Mouse (Mus musculus): ENCODE results near the gene Mmrn2.
"Not testable (repeated sequence)": the region's sequence is repeated elsewhere in the genome, so short reads cannot be mapped to it uniquely, and the experiment has no call there.

Gene Mmrn2

GRCm38 (mm10) chr14:34362726-34363445, 12.4 kb upstream of the Mmrn2 start:
- peak; percentile 39 for DNase-seq

- DNase-seq = peak; percentile 20
Measured at GRCm38 (mm10) chr14:34363490-34364253, 11.6 kb upstream of the Mmrn2 start.

DNA sequence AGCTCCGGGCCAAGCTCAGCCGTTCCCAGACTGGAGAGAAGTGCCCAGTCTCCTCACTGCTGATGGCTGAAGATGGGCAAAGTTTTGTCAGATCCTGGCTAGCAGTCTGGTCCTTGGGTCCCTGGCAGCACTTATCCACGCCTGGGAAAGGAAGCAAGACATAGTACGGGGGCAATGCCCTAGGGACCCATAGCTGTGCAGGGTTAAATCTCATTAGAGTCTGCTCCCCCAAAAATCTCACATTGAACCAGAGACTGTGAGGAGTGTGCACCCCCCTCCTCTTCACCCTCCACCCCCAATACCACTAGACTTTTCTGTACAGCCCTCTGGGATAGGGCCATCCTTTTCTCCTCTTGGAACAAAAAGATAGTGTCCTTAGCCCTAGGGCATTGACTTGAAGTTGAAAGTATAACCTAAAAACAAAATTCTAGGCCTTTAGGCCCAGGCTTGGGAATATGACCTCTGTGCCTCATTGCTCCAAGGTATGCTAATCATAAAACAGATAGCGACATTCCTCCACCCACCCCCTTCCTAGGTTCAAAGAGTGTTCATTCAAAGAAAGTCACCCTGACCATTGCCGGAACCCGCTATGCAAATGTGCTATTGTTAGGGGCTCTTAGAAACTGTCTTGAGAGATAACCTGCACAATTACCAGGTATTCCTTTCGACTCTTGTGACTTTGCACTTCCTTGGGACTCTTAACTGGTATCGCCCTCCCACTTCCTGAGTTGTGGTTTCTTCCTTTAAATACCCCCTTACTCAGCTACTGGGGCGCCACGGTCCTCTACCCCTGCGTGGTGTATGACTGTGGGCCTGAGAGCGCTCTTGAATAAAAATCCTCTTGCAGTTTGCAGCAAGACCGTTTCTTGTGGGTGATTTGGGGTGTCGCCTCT, 10.8 kb upstream of the Mmrn2 start:
- not testable (repeated sequence) for DNase-seq

- DNase-seq = no peak
Measured at GRCm38 (mm10) chr14:34365147-34365507, 10.1 kb upstream of the Mmrn2 start.

DNA sequence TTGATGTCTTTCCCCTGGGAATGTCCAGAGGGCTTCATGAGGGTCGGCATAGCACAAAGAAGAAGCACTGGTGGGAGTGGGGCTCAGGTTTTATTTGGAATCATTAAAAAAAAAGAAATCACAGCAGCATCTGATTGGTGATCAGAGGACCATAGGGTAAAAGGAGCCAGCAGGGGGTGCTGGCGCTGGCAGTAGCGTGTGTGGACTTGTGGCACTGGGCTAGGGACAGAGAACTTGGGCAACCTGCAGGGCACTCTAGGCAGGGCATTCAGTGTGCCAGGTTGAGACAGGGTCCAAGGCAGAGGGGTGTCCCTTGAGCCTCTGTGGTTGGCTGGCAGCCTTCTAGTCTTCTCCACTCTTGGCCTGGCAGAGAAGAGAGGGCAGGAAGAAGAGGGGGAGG, 5.1 kb upstream of the Mmrn2 start:
- no peak for DNase-seq

- no peak for DNase-seq
Measured at GRCm38 (mm10) chr14:34370921-34371320, 4.3 kb upstream of the Mmrn2 start.

- DNase-seq = no peak
Measured at GRCm38 (mm10) chr14:34371763-34372162, 3.5 kb upstream of the Mmrn2 start.

DNA sequence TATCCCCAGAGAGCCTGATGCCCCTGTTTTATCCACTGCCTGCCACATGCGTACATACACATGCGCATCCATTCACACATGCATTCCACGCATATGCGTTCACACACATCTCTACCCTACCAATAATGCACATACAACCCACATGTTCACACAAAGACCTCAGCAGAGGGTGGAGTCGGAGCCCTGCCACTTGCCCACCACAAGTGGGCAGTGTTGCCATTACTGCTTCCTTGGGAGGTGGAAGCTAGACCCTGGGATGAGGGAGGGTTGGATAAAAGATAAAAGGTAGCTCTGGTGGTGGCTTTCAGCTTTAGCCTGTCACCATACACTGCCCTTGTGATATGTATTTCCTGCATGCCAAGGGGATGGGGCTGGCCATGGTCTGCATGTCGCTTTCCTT, 2.6 kb upstream of the Mmrn2 start:
- DNase-seq = peak; percentile 21

DNA sequence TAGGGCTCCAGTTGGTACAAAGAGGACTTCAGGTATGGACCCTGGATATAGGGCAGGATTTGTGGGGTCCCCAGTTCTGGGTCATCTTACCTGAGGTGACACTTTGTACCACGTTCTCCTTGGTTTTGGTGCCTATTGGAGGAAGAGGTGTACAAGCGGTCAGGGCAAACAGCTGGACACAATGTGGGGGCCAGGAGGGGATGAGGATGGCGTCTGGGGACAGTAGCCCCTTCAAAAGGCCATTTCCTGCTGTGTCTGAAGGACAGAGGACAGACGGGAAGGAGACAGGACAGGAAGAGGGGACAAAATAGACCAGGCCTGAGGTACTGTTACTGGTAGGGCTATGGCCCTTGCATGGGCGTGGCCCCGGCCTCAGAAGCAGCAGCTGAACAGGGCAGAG, 1.7 kb upstream of the Mmrn2 start:
- no peak for DNase-seq

GRCm38 (mm10) chr14:34374577-34374976, 688 bp upstream of the Mmrn2 start, which contains the start of gene Sncg:
TSS of gene Sncg (minus strand) at chr14:34374789.
- no peak for DNase-seq

DNA sequence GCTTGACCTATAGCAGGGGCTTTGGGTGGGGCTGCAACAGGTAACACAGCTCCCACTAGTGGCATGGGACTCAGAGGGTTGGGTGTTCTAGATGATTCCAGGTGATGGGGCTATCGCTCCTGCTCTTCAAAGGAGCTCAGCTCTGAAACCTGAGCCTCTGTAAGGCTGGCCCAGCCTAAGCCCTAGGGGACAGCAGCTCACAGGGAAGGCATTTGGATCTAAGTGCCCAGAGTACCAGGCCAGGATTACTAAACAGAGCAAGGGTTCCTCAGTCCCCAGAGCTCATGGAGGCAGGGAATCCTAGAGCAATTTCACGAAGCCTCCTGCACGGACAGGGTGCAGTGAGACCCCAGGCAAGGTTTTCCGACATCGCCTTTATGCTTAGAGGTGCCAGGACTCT, 676 bp downstream of the Mmrn2 start:
- DNase-seq = no peak

GRCm38 (mm10) chr14:34377121-34377520, 1.9 kb downstream of the Mmrn2 start:
- DNase-seq = no peak

DNA sequence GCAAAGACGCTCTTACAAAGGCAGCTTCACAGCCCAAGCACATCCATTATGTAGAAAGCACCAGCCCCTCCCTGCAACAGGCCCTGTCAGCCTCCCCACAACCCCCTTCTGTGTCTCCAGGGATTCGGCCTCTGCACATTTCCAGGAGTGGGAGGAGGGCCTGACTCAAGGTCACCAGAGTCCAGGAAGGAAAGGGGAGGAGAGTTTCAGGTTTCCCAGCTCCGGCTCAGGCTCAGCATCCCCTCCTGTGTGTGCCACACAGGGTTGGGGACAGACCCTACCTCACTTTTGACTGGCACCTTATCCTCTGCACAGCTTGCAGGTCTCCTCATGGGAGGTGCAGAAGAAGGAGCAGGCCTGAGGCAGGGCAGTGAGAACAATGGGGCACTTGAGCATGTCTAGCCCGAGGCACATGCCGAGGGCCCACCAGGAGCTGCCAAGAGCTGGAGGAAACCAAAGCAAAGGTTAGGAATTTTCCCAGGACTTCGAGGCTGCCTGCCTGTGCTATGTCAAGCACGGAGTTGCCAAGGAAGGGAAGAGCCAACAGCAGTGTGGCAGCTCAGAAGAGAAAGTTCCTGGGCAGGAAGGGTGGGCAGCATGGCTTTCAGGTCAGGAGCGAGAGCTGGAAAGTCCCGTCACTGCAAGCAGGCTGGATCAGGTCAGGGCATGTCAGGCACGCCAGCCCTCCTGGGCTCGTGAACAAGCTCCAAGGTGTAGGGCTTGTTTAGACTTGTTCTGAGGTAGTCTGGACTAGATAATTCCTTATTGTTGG, 3.5 kb downstream of the Mmrn2 start:
- DNase-seq = no peak

DNA sequence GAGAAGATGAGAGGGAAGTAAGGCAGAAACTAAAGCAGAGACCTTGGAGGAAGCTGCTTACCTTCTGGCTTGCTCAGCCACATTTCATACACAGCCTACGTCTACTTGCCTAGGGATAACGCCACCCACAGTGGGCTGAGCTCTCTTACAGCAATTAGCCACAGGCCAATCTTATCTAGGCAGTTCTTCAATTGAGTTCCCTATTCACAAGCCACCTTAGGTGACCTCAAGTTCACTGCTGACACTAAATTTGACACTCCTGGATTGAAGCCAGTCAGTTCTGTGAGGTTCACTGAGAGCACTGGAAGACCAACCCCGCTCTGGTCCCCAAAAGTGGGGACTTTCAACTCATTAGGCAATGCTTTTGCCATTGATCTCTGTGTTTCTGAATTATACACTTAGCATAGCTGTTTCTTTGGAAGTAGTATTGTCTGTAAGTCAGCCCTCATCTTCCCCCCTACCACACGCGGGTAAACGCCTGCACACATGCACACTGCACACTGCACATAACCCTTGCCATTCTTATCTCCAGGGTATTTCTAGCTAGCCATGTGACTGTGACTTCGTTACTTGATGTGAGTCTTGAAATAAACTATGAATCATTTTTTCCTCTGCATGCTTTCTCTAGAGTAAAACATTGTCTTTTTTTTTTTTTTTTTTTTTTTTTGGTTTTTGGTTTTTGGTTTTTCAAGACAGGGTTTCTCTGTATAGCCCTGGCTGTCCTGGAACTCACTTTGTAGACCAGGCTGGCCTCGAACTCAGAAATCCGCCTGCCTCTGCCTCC, 7.8 kb downstream of the Mmrn2 start:
- no peak for DNase-seq

DNA sequence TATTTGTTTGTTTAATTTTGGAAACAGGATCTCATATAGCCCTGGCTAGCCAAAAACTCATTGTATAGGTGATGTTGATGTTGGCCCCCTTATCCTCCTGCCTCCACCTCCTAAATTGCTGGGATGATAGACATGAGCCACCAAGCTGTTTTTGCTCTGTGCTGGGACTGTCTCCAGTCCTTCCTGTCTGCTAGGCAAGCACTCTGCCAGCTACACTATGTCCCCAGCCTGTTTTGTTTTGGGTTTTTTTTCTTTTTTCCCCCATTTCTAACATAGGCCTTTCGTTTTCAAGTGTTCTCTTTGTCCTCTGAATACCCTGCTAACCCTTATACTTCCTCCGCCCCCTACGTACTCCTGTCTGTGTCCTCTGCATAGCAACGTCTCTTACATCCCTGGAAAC, 18.0 kb downstream of the Mmrn2 start:
- DNase-seq = no peak

- no peak for DNase-seq
Measured at GRCm38 (mm10) chr14:34397871-34398270, 22.6 kb downstream of the Mmrn2 start.

DNA sequence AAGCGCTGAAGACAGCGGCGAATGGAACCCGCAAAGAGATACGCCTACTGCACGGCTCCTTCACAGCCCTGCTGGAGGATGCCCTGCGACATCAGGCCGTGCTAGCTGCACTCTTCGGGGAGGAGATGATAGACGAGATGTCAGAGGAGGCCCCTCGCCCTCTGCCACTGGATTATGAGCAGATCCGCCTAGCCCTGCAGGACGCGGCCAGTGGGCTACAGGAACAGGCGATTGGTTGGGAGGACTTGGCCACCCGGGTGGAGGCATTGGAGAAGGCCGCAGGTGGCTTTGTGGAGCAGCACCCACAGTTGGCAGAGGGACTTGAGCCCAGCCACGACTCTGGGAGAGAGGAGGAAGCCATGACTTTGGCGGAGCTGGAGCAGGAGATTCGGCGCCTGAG, 23.6 kb downstream of the Mmrn2 start:
- no peak for DNase-seq

GRCm38 (mm10) chr14:34399301-34399700, 24.0 kb downstream of the Mmrn2 start:
- DNase-seq = no peak

- no peak for DNase-seq
Measured at GRCm38 (mm10) chr14:34400021-34400420, 24.8 kb downstream of the Mmrn2 start.

DNA sequence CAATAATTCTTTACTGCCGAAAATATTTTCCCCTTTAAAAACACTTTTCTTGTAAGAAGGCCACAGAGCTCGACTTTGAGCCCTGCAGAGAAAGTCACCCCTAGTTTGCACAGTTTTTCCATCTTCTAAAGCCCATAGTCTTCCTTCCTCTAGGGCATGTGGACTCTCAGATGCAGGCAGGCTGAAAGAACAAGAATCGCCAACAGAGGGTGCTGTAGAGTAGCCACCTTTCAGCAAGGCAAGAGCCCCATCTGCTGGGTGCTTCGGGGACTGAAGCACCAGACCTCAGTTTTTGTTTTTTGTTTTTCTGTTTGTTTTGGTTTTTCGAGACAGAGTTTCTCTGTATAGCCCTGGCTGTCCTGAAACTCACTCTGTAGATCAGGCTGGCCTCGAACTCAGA, 25.9 kb downstream of the Mmrn2 start:
- DNase-seq = peak; percentile 70

- no peak for DNase-seq
Measured at GRCm38 (mm10) chr14:34402871-34403270, 27.6 kb downstream of the Mmrn2 start.

DNA sequence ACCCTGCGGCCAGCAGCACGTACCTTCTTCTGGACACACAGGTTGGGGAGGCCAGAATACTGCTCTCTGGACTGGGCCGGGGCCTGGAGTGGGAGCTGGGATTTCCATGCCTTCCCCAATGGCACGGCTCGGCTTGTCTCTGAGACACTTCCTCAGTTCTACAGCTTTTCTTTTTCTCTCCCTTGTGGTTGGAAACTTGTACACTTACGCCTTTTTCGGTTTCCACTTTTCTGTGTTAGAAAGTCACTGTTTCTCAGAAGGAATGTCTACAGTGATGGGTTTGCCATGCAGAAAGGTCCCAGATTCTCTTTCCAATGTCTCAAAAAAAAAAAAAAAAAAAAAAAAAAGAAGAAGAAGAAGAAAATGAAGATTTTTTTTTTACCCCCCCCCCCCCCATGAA, 28.2 kb downstream of the Mmrn2 start:
- no peak for DNase-seq
